ENCODE assay signal across 7 mouse cellular contexts in the genomic region with DNA sequence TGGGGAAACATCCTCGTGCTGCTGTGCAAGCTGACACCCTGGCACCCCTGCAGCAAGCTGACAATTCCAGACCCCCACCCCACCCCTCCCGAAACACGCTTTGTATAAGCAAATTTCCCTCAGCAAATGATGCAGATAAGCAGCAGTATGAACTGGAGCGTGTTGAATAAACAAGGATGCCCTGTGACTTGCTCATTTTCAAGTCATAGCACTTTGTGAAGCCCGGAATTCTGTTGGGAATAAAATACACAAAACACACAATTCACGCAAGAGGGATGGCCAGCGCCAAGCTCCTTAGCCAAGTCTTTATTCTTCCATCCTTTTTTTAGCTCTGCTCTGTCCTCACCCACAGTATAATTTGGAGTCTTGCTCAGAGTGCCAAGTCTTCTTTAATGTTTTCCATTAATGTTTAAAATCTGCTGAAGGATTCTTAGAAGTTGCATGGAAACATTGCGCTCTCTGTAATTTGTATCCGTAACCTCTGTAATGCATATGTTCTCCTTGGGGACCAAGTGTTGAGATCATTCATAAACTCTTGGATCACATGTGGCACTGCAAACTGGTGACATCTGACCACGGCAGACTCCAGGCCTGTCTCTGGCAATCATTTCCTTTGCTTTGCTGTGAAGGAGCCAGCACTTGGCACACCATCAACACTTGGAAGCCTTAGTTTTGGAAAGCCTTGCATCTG.
A peak's percentile ranks its signal among the peaks of the same experiment; 100 is the strongest.
DNase-seq lines count a peak whose midpoint lies in the region.

No protein-coding gene starts in this region.

- intact Hi-C loops in gastrocnemius, postnatal 14 days (cut with DNase I; ENCODE audit: low total_unique reads) = no loop called here
- intact Hi-C loops in left cerebral cortex, postnatal 10 days (cut with DNase I) = loop anchor here (5.0 kb wide), 1 partner anchor 357 kb away; a partner anchor contains a TSS

- peak; percentile 6 to 18 for DNase-seq in lung, adult 18-20 months
- no peak for DNase-seq in lung, postnatal 25 days (ENCODE audit: low spot score)
- DNase-seq in cerebellum, postnatal 25 days = peak; percentile 62 to 81
- DNase-seq in gastrocnemius, postnatal 14 days = peak; percentile 32
- peak; percentile 34 to 62 for DNase-seq in left cerebral cortex, postnatal 10 days (ENCODE audit: extremely low spot score in 1 of 2, low spot score in 2 of 2)
- peak; percentile 21 for DNase-seq in right cerebral cortex, postnatal 14 days
- no peak for DNase-seq in thymus, postnatal 10 days (ENCODE audit: low spot score in 2 of 2)

Comparison
In these comparisons a context has a peak if more than half of its experiments do, and no peak if none do; other contexts are left out.
1. DNase-seq: peak in lung, adult 18-20 months (2 of 2), cerebellum, postnatal 25 days (2 of 2), gastrocnemius, postnatal 14 days (single experiment), left cerebral cortex, postnatal 10 days (2 of 2) and right cerebral cortex, postnatal 14 days (single experiment); none in lung, postnatal 25 days (single experiment) and thymus, postnatal 10 days (0 of 2).